ENCODE assay signal across 9 mouse cellular contexts in genomic region chr6:22354675-22355074, GRCm38 (mm10). TPM values are rescaled to one million over a fixed set of nuclear protein-coding genes. Genes with fewer than 3 reads are reported as not detected.
DNase-seq lines count a peak whose midpoint lies in the region; ATAC-seq and TF ChIP-seq lines count a peak whose summit lies in the region.
"Had no signal": no experiment of that assay in that cellular context is flagged by ENCODE, and none has a peak within 500 bp of the region (broad histone marks: within the 10 kb centered on the region; RNA-seq: fewer than 3 reads in every experiment).

No protein-coding gene starts in this region.

- no peaks in the 10 kb centered on the region for H3K27me3 ChIP-seq in heart, embryonic 16.5 days (ENCODE audit: control insufficient read depth, insufficient read depth, low read length)
- no peaks in the 10 kb centered on the region for H3K27me3 ChIP-seq in ES-Bruce4 (ENCODE audit: control insufficient read depth, insufficient read depth, low read length, poor library complexity, severe bottlenecking)
- no peaks in the 10 kb centered on the region for H3K27me3 ChIP-seq in hindbrain, embryonic 13.5 days

- H3K79me2 ChIP-seq in macrophage (ENCODE audit: inconsistent target) = peaks cover 59% of the 10 kb centered on the region

- H3K4me2 ChIP-seq in heart, embryonic 16.5 days (ENCODE audit: low read depth, low read length) = peak overlapping the region; percentile 75
- peak overlapping the region; percentile 62; the same call in 1 of the 2 replicates for H3K4me2 ChIP-seq in hindbrain, embryonic 13.5 days

- no peak overlapping the region for H3K27ac ChIP-seq in heart, embryonic 16.5 days (ENCODE audit: low read length)
- H3K27ac ChIP-seq in ES-Bruce4 (ENCODE audit: insufficient read depth, low read length) (no peak overlapping the region), macrophage (no peak overlapping the region)
- no peak overlapping the region for H3K27ac ChIP-seq in hindbrain, embryonic 13.5 days

- WGBS in heart, embryonic 16.5 days = 84% methylated on average over 7 of the region's 7 CpGs
- 73% methylated on average over 7 of the region's 7 CpGs for WGBS in hindbrain, embryonic 13.5 days
- 91% methylated on average over 7 of the region's 7 CpGs for WGBS in macrophage (ENCODE audit: missing documents)

- no peak for ATAC-seq in heart, embryonic 16.5 days (replicated peaks; ENCODE audit: extremely low read depth, insufficient read depth, low FRiP score)
- ATAC-seq in hindbrain, embryonic 13.5 days (ENCODE audit: low FRiP score) = no peak
- ATAC-seq in megakaryocyte-erythroid progenitor cell, adult 5-6 weeks (replicated peaks; ENCODE audit: low FRiP score, low TSS enrichment, poor library complexity, severe bottlenecking) = no peak

- H3K36me3 ChIP-seq in heart, embryonic 16.5 days (ENCODE audit: control insufficient read depth, insufficient read depth) = no peaks in the 10 kb centered on the region
- H3K36me3 ChIP-seq in ES-Bruce4 (ENCODE audit: control insufficient read depth, insufficient read depth, low read length, poor library complexity, severe bottlenecking) (no peaks in the 10 kb centered on the region), macrophage (ENCODE audit: inconsistent target) (no peaks in the 10 kb centered on the region)
- no peaks in the 10 kb centered on the region for H3K36me3 ChIP-seq in hindbrain, embryonic 13.5 days

- no peak for TF ChIP-seq POLR2A in ES-Bruce4 (IDR thresholded peaks at IDR 0.05; ENCODE audit: insufficient read depth, low read length)

- peaks cover 10% of the 10 kb centered on the region for H3K4me1 ChIP-seq in heart, embryonic 16.5 days (ENCODE audit: control insufficient read depth, insufficient read depth, low read length)
- peaks cover 2% of the 10 kb centered on the region for H3K4me1 ChIP-seq in ES-Bruce4 (ENCODE audit: control insufficient read depth, insufficient read depth, low read length)
- peaks cover 11% of the 10 kb centered on the region for H3K4me1 ChIP-seq in hindbrain, embryonic 13.5 days (replicated peaks)

- no peak overlapping the region for H3K9ac ChIP-seq in heart, embryonic 16.5 days (ENCODE audit: low read length)
- peak overlapping the region; percentile 91 for H3K9ac ChIP-seq in ES-Bruce4 (ENCODE audit: low read depth, poor library complexity, severe bottlenecking)
- 0 out of 2 replicates have a peak overlapping the region, but pooled peaks have one; percentile 24 for H3K9ac ChIP-seq in hindbrain, embryonic 13.5 days

- peak overlapping the region; percentile 83; the same call in 1 of the 2 replicates for H3K4me3 ChIP-seq in heart, embryonic 16.5 days (ENCODE audit: low read length)
- no peak overlapping the region for H3K4me3 ChIP-seq in ES-Bruce4 (ENCODE audit: low read depth, low read length)
- peak overlapping the region; percentile 71; the same call in 1 of the 2 replicates for H3K4me3 ChIP-seq in hindbrain, embryonic 13.5 days
- H3K4me3 ChIP-seq in macrophage (ENCODE audit: inconsistent target) = peak overlapping the region; percentile 57; the same call in 1 of the 2 replicates

- DNase-seq in heart, adult 9 months (ENCODE audit: low spot score in 2 of 2) = no peak
- DNase-seq in urinary bladder, postnatal 10 days (ENCODE audit: low spot score) = no peak
- no peak for DNase-seq in c-Kit-positive CD71-positive TER-119-positive erythroid progenitor cells, embryonic 14.5 days (ENCODE audit: low spot score)
- DNase-seq: right cerebral cortex, postnatal 14 days had no signal

- no peak for TF ChIP-seq EP300 in ES-Bruce4 (IDR thresholded peaks at IDR 0.05; ENCODE audit: insufficient read depth, low read depth, low read length)

- TF ChIP-seq CTCF in ES-Bruce4 (IDR thresholded peaks at IDR 0.05; ENCODE audit: low read depth, low read length) = no peak

- 0 out of 2 replicates have a peak, but pooled peaks cover 2% of the 10 kb centered on the region for H3K9me3 ChIP-seq in heart, embryonic 16.5 days (replicated peaks; ENCODE audit: control insufficient read depth, low read length)
- H3K9me3 ChIP-seq in ES-Bruce4 (replicated peaks; ENCODE audit: control insufficient read depth, insufficient read depth, low read length, poor library complexity, severe bottlenecking) = no peaks in the 10 kb centered on the region; the same call in 1 of the 2 replicates
- H3K9me3 ChIP-seq in hindbrain, embryonic 13.5 days = no peaks in the 10 kb centered on the region

RNA-seq across cellular contexts. Expression of gene Fam3c, which starts 1.4 kb away (rescaled TPM):
- polyA plus RNA-seq in heart, embryonic 16.5 days (2015; fragmentation: Nextera tagmentation; extraction: Ambion mirVana) = 42.7 and 44.2 TPM in 2 replicates
- polyA plus RNA-seq in ES-Bruce4 (2011; ENCODE audit: insufficient read depth, insufficient read length, low read depth, missing spikeins) (76.5 and 84.3 TPM in 2 replicates), macrophage (2018) (74.2 to 155 TPM (median 79.4 TPM) in 3 replicates)
- polyA plus RNA-seq in hindbrain, embryonic 13.5 days (2015; fragmentation: Nextera tagmentation; extraction: Ambion mirVana) = 50.5 and 54.5 TPM in 2 replicates
- 10 to 100 TPM in 21 of 26 experiments, 1 to 10 TPM in 5; 5.5 to 52.7 (median 25.7) TPM for total RNA-seq in macrophage (2018; cell fraction: chromatin; rRNA removed)
- total RNA-seq in macrophage (2018; cell fraction: cytosol; rRNA removed) = 100 to 1,000 TPM in 3 of 26 experiments, 10 to 100 TPM in 23; 57.7 to 117 (median 89.4) TPM
- 100 to 1,000 TPM in 2 of 26 experiments, 10 to 100 TPM in 24; 14.2 to 136 (median 72.7) TPM for total RNA-seq in macrophage (2018; cell fraction: nucleus; rRNA removed)
- total RNA-seq in megakaryocyte-erythroid progenitor cell, adult 5-6 weeks (2014; fragmentation: Nextera tagmentation) = 12.6 and 18.4 TPM in 2 replicates
- total RNA-seq in megakaryocyte-erythroid progenitor cell, adult 5-6 weeks (2017) = 49.3 and 75.9 TPM in 2 replicates
